Mouse (Mus musculus): ENCODE results near the gene Dnal4.

DNA sequence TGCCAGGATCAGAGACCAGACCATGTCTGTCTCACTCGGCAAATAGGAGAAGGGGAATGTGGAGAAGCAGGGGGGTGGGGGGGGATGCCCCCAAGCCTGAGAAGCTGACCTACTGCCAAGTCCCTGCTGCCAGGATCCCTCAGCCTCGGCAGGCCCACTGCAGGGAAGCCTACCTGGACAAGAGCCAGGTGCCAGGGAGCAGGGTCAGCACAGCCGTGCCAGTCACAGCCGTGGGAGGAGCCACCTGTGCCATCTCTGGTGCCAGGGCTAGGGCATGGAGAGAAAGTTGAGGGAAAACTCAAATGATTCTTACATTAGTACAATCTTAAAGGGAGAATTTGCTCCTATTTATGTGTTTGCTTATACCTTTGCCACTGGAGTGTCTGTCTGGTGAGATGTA, 24.7 kb upstream of the Dnal4 start:
- TF ChIP-seq CTCF (IDR thresholded peaks at IDR 0.05; ENCODE audit: low read depth) (no peak), EP300 (IDR thresholded peaks at IDR 0.05; ENCODE audit: low read depth) (no peak)
